Mouse (Mus musculus) cerebellum, adult 2 months (tissue): ENCODE results near the gene Sart3. TPM values are rescaled to one million over a fixed set of nuclear protein-coding genes. Genes with fewer than 3 reads are reported as not detected.
"Not testable (repeated sequence)": the region's sequence is repeated elsewhere in the genome, so short reads cannot be mapped to it uniquely, and the experiment has no call there.

Experiments
- DNase-seq, 2 experiments: peaks; one replicate each; pipeline ENCODE4 v3.0.0; 2021
- H3K27ac ChIP-seq: fragments of 200-500 bp; 2 replicates; pipeline ENCODE4 v1.5.1; 2012; ENCODE audit warnings: low read length, control low read depth, inconsistent platforms; ENCODE audit not compliant: insufficient read depth
- H3K27me3 ChIP-seq: fragments of 200-500 bp; 2 replicates; pipeline ENCODE4 v1.6.1; 2012; ENCODE audit warnings: inconsistent platforms, mild to moderate bottlenecking, low read length, moderate library complexity; ENCODE audit not compliant: control insufficient read depth, insufficient read depth
- H3K4me1 ChIP-seq: fragments of 200-500 bp; 2 replicates; pipeline ENCODE4 v1.6.1; 2011; ENCODE audit warnings: low read length; ENCODE audit not compliant: control insufficient read depth, insufficient read depth
- H3K4me3 ChIP-seq: fragments of 200-500 bp; replicated peaks from 2 replicates; pipeline ENCODE3; 2011; ENCODE audit warnings: mild to moderate bottlenecking, low read depth, low read length, control low read depth; ENCODE audit not compliant: insufficient read depth
- CTCF ChIP-seq: fragments of 200-500 bp; IDR thresholded peaks from 2 replicates; pipeline ENCODE4 v1.5.1; 2011; ENCODE audit warnings: low read depth, mild to moderate bottlenecking, control low read depth, low read length, moderate library complexity, borderline replicate concordance; ENCODE audit not compliant: insufficient read depth
- POLR2A ChIP-seq: fragments of 200-500 bp; IDR thresholded peaks from 2 replicates; pipeline ENCODE4 v1.6.1; 2011; ENCODE audit warnings: low read length, control low read depth, borderline replicate concordance; ENCODE audit not compliant: insufficient read depth
- WGBS: fragments of 180-500 bp; shearing (Covaris S2); methylation state at CpG from one replicate; pipeline ENCODE4 v1.1.7; 2018; 5-methylcytosine and 5-hydroxymethylcytosine counted together
- polyA plus RNA-seq: library from polyadenylated mRNA; depleted of rRNA; stranded (reverse); fragments of >200 nt; gene quantifications from 2 replicates; pipeline ENCODE4 v1.2.3, GENCODE M21; 2012

The Sart3 gene
- polyA plus RNA-seq, 1 experiment = 43.5 TPM

DNA sequence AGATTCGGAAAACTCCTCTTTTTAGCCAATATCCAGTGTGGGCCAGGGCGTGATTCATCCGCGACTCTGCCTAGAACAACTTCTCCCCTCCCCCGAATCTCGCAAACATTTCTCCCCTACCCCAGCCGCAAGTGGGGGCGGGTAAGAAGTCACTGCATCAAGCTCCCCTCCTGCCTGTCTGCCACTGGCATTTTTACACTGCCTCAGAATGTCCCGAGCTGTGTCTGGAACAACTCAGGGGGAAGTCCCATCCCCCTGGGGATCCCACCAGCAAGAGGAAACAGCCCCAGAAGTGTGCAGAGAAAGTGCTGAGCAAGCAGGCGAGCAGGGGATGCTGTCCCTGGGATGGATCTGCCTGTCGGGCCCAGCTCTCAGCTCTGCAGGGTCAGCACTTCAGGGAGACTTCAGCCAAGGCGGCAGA lies 11.3 kb upstream of the Sart3 start:
- H3K27me3 ChIP-seq = no peaks in the 10 kb centered on the region
- no peaks in the 10 kb centered on the region for H3K4me1 ChIP-seq
- no peak for TF ChIP-seq POLR2A
- no peak for TF ChIP-seq CTCF
- WGBS = 16% methylated on average over 12 of the region's 12 CpGs
- H3K4me3 ChIP-seq = no peak overlapping the region
- no peak overlapping the region for H3K27ac ChIP-seq
- no peak for DNase-seq

DNA sequence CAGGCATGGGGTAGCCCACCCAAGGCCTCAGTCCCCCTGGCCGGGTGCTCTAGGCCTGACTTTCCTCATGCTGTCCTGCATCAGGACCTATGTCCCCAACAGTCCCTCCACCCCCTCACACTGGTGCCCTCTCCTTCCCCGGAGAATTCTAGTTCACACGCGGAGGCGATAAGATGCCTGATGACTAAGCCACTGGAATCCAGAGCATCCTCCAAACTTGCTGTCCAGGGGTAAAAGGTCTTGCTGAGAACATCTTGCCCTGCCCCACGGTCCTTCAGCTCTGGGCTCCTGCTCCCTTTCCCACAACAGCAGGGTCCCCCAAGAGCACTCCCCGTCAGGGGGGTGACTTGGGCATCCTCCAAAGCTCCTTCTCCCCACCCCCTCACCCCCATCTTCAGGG lies 10.3 kb upstream of the Sart3 start:
- H3K27me3 ChIP-seq = no peaks in the 10 kb centered on the region
- no peak for DNase-seq
- H3K4me1 ChIP-seq = no peaks in the 10 kb centered on the region
- TF ChIP-seq POLR2A = no peak
- no peak for TF ChIP-seq CTCF
- H3K27ac ChIP-seq = no peak overlapping the region
- no peak overlapping the region for H3K4me3 ChIP-seq
- WGBS = 83% methylated on average over 7 of the region's 7 CpGs

DNA sequence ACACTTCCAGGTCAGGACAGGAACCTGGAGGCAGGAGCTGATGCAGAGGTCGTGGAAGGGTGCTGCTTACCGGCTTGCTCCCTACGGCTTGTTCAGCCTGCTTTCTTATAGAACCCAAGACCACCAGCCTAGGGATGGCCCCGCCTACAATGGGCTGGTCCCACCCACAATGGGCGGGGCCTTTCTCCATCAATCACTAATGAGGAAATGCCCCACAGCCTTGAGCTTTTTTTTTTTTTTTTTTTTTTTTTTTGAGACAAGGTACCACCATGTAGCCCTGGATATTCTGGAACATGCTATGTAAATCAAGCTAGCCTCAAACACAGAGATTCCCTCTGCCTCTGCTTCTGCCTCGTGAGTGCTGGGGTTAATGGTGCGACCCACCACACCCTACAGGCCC lies 9.6 kb upstream of the Sart3 start:
- TF ChIP-seq POLR2A (no peak), CTCF (no peak)
- Histone ChIP-seq H3K4me3 (no peak overlapping the region), H3K4me1 (no peaks in the 10 kb centered on the region), H3K27ac (no peak overlapping the region), H3K27me3 (no peaks in the 10 kb centered on the region)
- no peak for DNase-seq
- WGBS = 77% methylated on average over 7 of the region's 7 CpGs

DNA sequence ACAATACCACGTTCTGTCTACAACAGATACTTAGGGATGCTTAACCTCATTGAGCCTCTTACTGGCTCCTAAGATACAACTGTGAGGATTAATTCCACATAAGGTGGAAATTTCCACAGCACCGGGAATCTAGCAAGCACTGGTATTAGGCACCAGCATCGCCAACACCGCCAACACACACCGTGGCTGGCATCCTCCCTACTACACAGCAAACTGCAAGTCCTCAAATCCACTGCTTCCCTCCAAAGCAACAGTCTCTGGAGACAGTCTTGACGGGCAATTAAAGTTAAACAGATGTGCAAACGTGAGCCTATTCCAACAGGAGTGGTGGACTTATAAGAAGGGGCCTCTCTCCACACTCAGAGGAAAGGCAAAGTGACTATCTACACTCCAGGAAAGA lies 8.9 kb upstream of the Sart3 start:
- Histone ChIP-seq H3K4me1 (no peaks in the 10 kb centered on the region), H3K4me3 (no peak overlapping the region), H3K27me3 (no peaks in the 10 kb centered on the region), H3K27ac (no peak overlapping the region)
- DNase-seq = no peak
- WGBS = 79% methylated on average over 7 of the region's 7 CpGs
- TF ChIP-seq POLR2A (no peak), CTCF (no peak)

DNA sequence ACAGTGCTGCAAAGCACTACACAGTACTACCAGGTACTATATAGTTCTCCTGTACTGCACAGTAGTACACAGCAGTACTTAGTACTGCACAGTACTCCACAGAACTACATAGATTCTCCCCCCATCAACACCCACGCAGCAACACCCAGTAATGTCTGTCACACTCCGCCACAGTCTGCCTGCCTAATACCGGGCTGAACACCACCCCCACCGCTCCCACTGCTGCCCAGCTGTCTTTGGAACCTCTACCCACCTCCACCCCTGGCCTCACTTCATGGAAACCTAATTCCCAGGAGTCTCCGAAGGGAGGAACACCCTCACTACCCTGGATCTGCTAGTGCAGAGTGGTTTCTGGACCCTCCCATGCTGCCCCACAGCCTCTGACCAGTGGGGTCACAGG lies 8.5 kb upstream of the Sart3 start:
- WGBS = 82% methylated on average over 5 of the region's 5 CpGs
- TF ChIP-seq CTCF (no peak), POLR2A (no peak)
- no peak overlapping the region for H3K27ac ChIP-seq
- DNase-seq = no peak
- no peak overlapping the region for H3K4me3 ChIP-seq
- no peaks in the 10 kb centered on the region for H3K4me1 ChIP-seq
- H3K27me3 ChIP-seq = no peaks in the 10 kb centered on the region

DNA sequence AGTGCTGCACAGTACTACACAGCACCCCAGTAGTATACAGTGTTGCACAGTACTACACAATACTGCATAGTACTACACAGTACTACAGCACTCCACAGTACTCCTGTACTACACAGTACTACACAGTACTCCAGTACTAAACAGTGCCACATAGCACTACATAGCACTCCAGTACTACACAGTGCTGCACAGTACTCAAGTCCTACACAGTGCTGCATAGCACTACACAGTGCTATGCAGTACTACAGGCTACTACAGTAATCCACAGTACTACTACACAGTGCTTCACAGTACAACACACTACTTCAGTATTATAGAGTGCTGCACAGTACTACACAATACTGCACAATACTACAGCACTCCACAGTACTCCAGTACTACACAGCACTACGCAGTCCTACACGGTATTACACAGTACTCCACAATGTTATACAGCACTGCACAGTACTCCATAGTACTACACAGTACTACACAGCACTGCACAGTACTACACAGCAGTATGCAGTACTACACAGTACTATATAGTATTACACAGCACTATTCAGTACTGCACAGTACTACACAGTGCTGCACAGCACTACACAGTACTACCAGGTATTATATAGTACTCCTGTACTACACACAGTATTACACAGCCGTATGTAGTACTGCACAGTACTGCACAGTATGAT lies 7.9 kb upstream of the Sart3 start:
- Histone ChIP-seq H3K27ac (no peak overlapping the region), H3K27me3 (no peaks in the 10 kb centered on the region), H3K4me3 (no peak overlapping the region), H3K4me1 (no peaks in the 10 kb centered on the region)
- no peak for TF ChIP-seq CTCF
- no peak for TF ChIP-seq POLR2A
- 97% methylated on average over 3 of the region's 3 CpGs for WGBS
- DNase-seq = no peak

DNA sequence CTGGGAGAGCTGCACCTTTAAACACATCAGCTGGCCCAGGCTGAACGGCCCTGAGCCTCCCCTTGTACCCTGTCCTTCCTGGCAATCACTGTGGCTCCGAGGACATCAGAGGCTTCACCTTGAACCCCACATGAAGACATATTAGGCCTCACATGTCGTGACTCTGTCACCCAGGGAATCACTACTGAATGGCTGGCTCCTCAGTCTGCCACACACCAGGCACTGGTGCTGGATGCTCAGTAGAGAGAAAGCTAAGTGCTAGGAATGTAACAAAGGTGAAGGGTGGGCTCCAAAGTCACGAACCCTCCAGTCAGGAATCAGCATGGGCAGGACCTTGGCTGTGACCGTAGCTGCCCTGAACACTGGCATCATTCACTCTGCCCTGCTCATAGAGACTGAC lies 7.3 kb upstream of the Sart3 start:
- 76% methylated on average over 5 of the region's 5 CpGs for WGBS
- Histone ChIP-seq H3K27me3 (no peaks in the 10 kb centered on the region), H3K4me3 (no peak overlapping the region), H3K27ac (no peak overlapping the region), H3K4me1 (no peaks in the 10 kb centered on the region)
- DNase-seq = no peak
- TF ChIP-seq POLR2A = no peak
- TF ChIP-seq CTCF = no peak

DNA sequence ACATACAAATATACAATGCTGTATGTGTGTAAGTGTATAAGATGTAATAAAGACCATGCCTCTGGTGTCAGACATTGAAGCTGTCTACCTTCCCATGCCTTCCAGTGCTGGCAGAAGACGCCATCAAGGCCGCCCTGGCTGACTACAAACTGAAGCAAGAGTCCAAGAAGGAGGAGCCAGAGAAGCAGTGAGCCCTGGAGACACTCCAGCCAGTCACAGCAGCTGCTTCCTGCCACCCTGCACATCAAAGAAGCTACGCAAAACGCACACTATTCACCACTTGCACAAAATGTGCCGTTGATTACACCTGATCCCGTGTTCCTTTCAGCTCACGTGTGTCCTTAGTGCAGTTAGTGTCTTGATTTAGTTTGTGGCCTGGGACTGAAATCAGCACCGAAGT lies 5.4 kb upstream of the Sart3 start:
- H3K27ac ChIP-seq, H3K4me3 ChIP-seq, H3K4me1 ChIP-seq, H3K27me3 ChIP-seq, DNase-seq: not testable (repeated sequence)
- WGBS = 68% methylated on average over 8 of the region's 8 CpGs

DNA sequence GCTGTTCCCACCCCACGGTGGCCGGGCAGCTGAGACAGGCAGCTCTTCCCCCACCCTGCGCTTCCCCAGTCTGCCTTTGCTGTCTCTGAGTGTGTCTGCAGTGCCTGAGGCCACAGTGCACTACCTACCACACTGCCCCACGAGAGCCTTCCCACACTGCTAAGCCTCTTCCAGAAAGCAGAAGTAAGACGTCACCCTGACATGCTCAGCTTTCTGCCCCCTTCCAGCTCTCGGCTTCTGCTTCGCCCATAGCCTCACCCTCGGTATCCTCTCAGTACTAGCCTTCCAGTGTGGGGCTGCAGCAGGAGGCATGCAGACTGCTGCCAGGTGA lies 4.6 kb upstream of the Sart3 start:
- Histone ChIP-seq H3K27ac (no peak overlapping the region), H3K4me3 (no peak overlapping the region), H3K4me1 (no peaks in the 10 kb centered on the region), H3K27me3 (no peaks in the 10 kb centered on the region)
- no peak for TF ChIP-seq POLR2A
- TF ChIP-seq CTCF = no peak
- no peak for DNase-seq
- WGBS = 81% methylated on average over 8 of the region's 8 CpGs
